Mouse (Mus musculus) intestine, embryonic 16.5 days (tissue): ENCODE results near the gene Zfp87. TPM values are rescaled to one million over a fixed set of nuclear protein-coding genes. Genes with fewer than 3 reads are reported as not detected.

ENCODE experiments used
- ATAC-seq: fragments of 200-750 bp; cut with Nextera tagmentation; 2 replicates; pipeline ENCODE4 v1.8.0; 2017; ENCODE audit warnings: moderate TSS enrichment, moderate library complexity
- H3K27ac ChIP-seq: fragments of 300-500 bp; sonication (generic); 2 replicates; pipeline ENCODE4 v1.5.1; 2014; ENCODE audit warnings: mild to moderate bottlenecking, low read length
- H3K27me3 ChIP-seq: fragments of 300-500 bp; sonication (generic); replicated peaks from 2 replicates; pipeline ENCODE4 v1.6.1; 2014; ENCODE audit warnings: low read length, control low read depth, mixed read lengths; ENCODE audit not compliant: control insufficient read depth, insufficient read depth
- H3K36me3 ChIP-seq: fragments of 300-500 bp; sonication (generic); 2 replicates; pipeline ENCODE4 v1.6.1; 2014; ENCODE audit warnings: low read length, control low read depth; ENCODE audit not compliant: control insufficient read depth, insufficient read depth
- H3K4me1 ChIP-seq: fragments of 300-500 bp; sonication (generic); 2 replicates; pipeline ENCODE4 v1.6.1; 2014; ENCODE audit warnings: low read length, control low read depth, mixed read lengths; ENCODE audit not compliant: control insufficient read depth, insufficient read depth
- H3K4me2 ChIP-seq: fragments of 300-500 bp; sonication (generic); 2 replicates; pipeline ENCODE4 v1.6.1; 2014; ENCODE audit warnings: low read depth, low read length, control low read depth
- H3K4me3 ChIP-seq: fragments of 300-500 bp; sonication (generic); 2 replicates; pipeline ENCODE4 v1.5.1; 2014; ENCODE audit warnings: mild to moderate bottlenecking, low read length
- H3K9ac ChIP-seq: fragments of 300-500 bp; sonication (generic); 2 replicates; pipeline ENCODE4 v1.6.1; 2014; ENCODE audit warnings: low read depth, low read length
- H3K9me3 ChIP-seq: fragments of 300-500 bp; sonication (generic); 2 replicates; pipeline ENCODE4 v1.6.1; 2016; ENCODE audit warnings: low read length, control low read depth; ENCODE audit not compliant: control insufficient read depth
- WGBS: fragments of 180-500 bp; shearing (Covaris S2); extraction: QIAGEN DNeasy Blood & Tissue Kit; methylation state at CpG from one replicate; pipeline ENCODE4 v1.1.7; 2014; 5-methylcytosine and 5-hydroxymethylcytosine counted together
- polyA plus RNA-seq: library from polyadenylated mRNA; unstranded; fragments of >200 nt; fragmentation: Nextera tagmentation; extraction: Ambion mirVana; gene quantifications from 2 replicates; pipeline ENCODE4 v1.2.1, GENCODE M21; 2015

The Zfp87 gene
- 17.9 and 19.3 TPM in 2 replicates for polyA plus RNA-seq

GRCm38 (mm10) chr13:67525753-67526410, at the start of gene Zfp87, which contains the start of gene Gm26965:
Zfp87 (minus strand) TSS chr13:67526177.
Gm26965 (minus strand) TSS chr13:67526151.
- WGBS, result 0% methylated on average over 27 of the region's 27 CpGs
- Histone ChIP-seq H3K4me3 (peak within 1 kb of the TSS; percentile 62), H3K4me1 (peaks cover 8% of the 10 kb centered on the region), H3K36me3 (no peaks in the 10 kb centered on the region), H3K27ac (no peak within 1 kb of the TSS), H3K4me2 (peak within 1 kb of the TSS; percentile 89), H3K9me3 (0 out of 2 replicates have a peak, but pooled peaks cover 3% of the 10 kb centered on the region), H3K9ac (peak within 1 kb of the TSS; percentile 83), H3K27me3 (no peaks in the 10 kb centered on the region)
- peak; percentile 99 for ATAC-seq

- no peak overlapping the region for H3K4me3 ChIP-seq
- ATAC-seq, result no peak
- WGBS, result 69% methylated on average over 5 of the region's 5 CpGs
- H3K9ac ChIP-seq, result no peak overlapping the region
- no peaks in the 10 kb centered on the region for H3K9me3 ChIP-seq
- H3K4me2 ChIP-seq, result no peak overlapping the region
- H3K27me3 ChIP-seq, result no peaks in the 10 kb centered on the region
- no peaks in the 10 kb centered on the region for H3K36me3 ChIP-seq
- no peaks in the 10 kb centered on the region for H3K4me1 ChIP-seq
- no peak overlapping the region for H3K27ac ChIP-seq
These were observed 46.7 kb upstream of the Zfp87 start for GRCm38 (mm10) chr13:67572591-67573189.

- Histone ChIP-seq H3K4me1 (peaks cover 16% of the 10 kb centered on the region), H3K27ac (peak within 1 kb of the TSS; percentile 91), H3K36me3 (no peaks in the 10 kb centered on the region), H3K4me3 (peak within 1 kb of the TSS; percentile 85), H3K9ac (peak within 1 kb of the TSS; percentile 88), H3K4me2 (peak within 1 kb of the TSS; percentile 66), H3K27me3 (no peaks in the 10 kb centered on the region), H3K9me3 (no peaks in the 10 kb centered on the region)
- 80% methylated on average over 4 of the region's 4 CpGs for WGBS
- ATAC-seq, result no peak
These were observed 27.8 kb upstream of the Zfp87 start, which contains the start of gene Zfp748 for GRCm38 (mm10) chr13:67553730-67554129. Zfp748 (minus strand) TSS chr13:67553830.

GRCm38 (mm10) chr13:67552505-67553346, 26.7 kb upstream of the Zfp87 start:
- peak; percentile 100 for ATAC-seq
- H3K9ac ChIP-seq, result peak overlapping the region; percentile 88
- peak overlapping the region; percentile 91 for H3K27ac ChIP-seq
- H3K4me1 ChIP-seq, result peaks cover 16% of the 10 kb centered on the region
- H3K9me3 ChIP-seq, result no peaks in the 10 kb centered on the region
- under 1% methylated on average over 44 of the region's 44 CpGs for WGBS
- no peaks in the 10 kb centered on the region for H3K36me3 ChIP-seq
- H3K4me3 ChIP-seq, result peak overlapping the region; percentile 85
- peak overlapping the region; percentile 66 for H3K4me2 ChIP-seq
- no peaks in the 10 kb centered on the region for H3K27me3 ChIP-seq

GRCm38 (mm10) chr13:67545941-67546340, 20.0 kb upstream of the Zfp87 start:
- no peak overlapping the region for H3K4me2 ChIP-seq
- 0 out of 2 replicates have a peak, but pooled peaks cover 3% of the 10 kb centered on the region for H3K9me3 ChIP-seq
- 80% methylated on average over 1 of the region's 1 CpGs for WGBS
- H3K9ac ChIP-seq, result no peak overlapping the region
- H3K27ac ChIP-seq, result no peak overlapping the region
- H3K4me3 ChIP-seq, result no peak overlapping the region
- H3K36me3 ChIP-seq, result peaks cover 16% of the 10 kb centered on the region
- H3K27me3 ChIP-seq, result no peaks in the 10 kb centered on the region
- peaks cover 2% of the 10 kb centered on the region for H3K4me1 ChIP-seq
- no peak for ATAC-seq

- no peaks in the 10 kb centered on the region for H3K36me3 ChIP-seq
- H3K27ac ChIP-seq, result no peak overlapping the region
- 71% methylated on average over 3 of the region's 3 CpGs for WGBS
- H3K4me1 ChIP-seq, result peaks cover 8% of the 10 kb centered on the region
- no peak overlapping the region for H3K4me2 ChIP-seq
- H3K9ac ChIP-seq, result no peak overlapping the region
- no peaks in the 10 kb centered on the region for H3K27me3 ChIP-seq
- no peak for ATAC-seq
- 0 out of 2 replicates have a peak, but pooled peaks cover 3% of the 10 kb centered on the region for H3K9me3 ChIP-seq
- no peak overlapping the region for H3K4me3 ChIP-seq
These were observed 1.2 kb upstream of the Zfp87 start for GRCm38 (mm10) chr13:67527049-67527730.

- no peaks in the 10 kb centered on the region for H3K27me3 ChIP-seq
- peak; percentile 14; the same call in 1 of the 2 replicates for ATAC-seq
- 84% methylated on average over 1 of the region's 1 CpGs for WGBS
These were observed 25.1 kb downstream of the Zfp87 start for GRCm38 (mm10) chr13:67500908-67501307.

GRCm38 (mm10) chr13:67500084-67500719, 25.8 kb downstream of the Zfp87 start, which contains the start of gene Zfp58:
Zfp58 (minus strand) TSS chr13:67500555.
- Histone ChIP-seq H3K27me3 (no peaks in the 10 kb centered on the region), H3K4me2 (peak within 1 kb of the TSS; percentile 72), H3K4me3 (peak within 1 kb of the TSS; percentile 64), H3K9me3 (no peaks in the 10 kb centered on the region), H3K27ac (no peak within 1 kb of the TSS), H3K4me1 (peaks cover 8% of the 10 kb centered on the region), H3K9ac (peak within 1 kb of the TSS; percentile 66), H3K36me3 (no peaks in the 10 kb centered on the region)
- under 1% methylated on average over 22 of the region's 22 CpGs for WGBS
- ATAC-seq, result peak; percentile 98

More at GRCm38 (mm10) chr13:67500908-67501307, 25.1 kb downstream of the Zfp87 start:
- no peak overlapping the region for H3K9ac ChIP-seq
- no peaks in the 10 kb centered on the region for H3K36me3 ChIP-seq
- H3K4me3 ChIP-seq, result no peak overlapping the region
- no peak overlapping the region for H3K27ac ChIP-seq
- H3K4me1 ChIP-seq, result peaks cover 8% of the 10 kb centered on the region
- no peak overlapping the region for H3K4me2 ChIP-seq
- no peaks in the 10 kb centered on the region for H3K9me3 ChIP-seq
